Mouse (Mus musculus) lung, postnatal 36 days (tissue): ENCODE data around the gene Cd44.
A peak's percentile ranks its signal among the peaks of the same experiment; 100 is the strongest.

Experiments
- DNase-seq: peaks from one replicate; pipeline ENCODE4 v3.0.0; 2022; ENCODE audit warnings: mixed read lengths

Gene Cd44

GRCm38 (mm10) chr2:102868444-102868843 is 33.0 kb downstream of the Cd44 start:
- DNase-seq = no peak

DNA sequence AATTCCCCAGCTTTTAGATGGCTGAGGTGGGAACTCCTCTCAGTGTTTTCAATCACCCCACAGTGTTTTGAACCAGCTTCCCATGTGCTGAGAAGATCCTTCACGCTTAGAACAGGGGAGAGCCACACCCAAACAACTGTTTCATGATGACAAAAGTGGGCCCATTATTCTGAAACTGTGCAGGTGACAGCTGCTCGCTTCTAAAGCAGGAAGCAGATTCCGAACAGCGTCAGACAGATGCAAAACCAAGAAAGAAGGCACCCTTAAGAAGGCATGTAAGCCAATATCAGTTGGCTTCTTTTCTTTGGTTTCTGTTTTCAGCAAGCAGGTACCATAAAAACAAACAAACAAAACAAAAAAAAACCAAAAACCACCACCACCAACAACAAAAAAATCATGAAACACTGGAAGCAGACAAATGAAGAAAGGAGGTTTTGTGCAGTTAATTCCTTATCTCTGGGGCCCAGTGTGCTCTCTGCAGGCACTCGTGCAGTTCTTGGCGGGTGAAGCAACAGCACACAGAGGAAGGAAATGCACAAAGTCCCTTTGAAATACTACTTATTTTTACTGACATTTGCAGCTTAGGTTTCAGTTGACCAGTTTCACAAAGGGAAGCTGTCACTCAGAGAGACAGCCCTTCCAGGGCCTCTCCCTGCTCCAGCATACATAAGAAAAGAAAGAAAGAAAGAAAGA is 33.9 kb downstream of the Cd44 start:
- peak; percentile 55 for DNase-seq

DNA sequence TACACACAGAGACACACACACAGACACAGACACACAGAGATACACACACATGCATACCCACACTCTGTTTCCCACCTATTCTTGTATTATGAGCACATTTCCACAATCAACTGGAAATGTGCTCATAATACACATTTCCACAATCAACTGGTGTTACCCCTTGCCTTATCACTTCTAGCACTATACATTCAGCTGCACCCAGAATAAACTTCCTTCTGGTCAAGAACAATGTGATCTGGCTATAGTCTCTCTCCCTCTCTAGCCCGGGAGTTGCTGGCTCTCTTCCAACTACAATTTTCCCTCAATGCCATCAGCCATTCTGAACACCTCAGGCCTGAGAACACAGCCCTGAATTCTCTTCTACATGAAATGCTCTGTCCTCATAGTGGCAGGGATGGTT is 34.9 kb downstream of the Cd44 start:
- no peak for DNase-seq

GRCm38 (mm10) chr2:102865354-102865752 is 36.1 kb downstream of the Cd44 start:
- DNase-seq = no peak

GRCm38 (mm10) chr2:102864695-102865353 is 36.6 kb downstream of the Cd44 start:
- no peak for DNase-seq

DNA sequence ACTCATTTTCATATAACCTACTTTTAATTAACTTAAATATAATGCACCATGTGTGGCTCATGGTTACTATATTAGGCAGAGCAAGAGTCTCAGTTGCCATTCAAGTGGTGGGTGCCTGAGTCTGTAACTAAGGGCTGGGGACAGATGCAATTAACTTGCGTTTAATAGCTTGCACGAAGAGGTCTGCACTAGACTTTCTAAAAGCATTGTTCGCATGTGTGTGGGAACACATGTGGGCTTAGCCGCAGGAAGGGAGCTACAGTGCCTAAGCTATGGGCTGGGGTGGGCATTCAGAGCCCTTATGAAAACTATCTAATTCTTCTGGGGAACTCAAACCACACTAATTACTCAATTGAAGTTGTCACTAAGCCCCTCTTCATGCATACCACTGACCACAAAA is 37.4 kb downstream of the Cd44 start:
- no peak for DNase-seq

GRCm38 (mm10) chr2:102863583-102863982 is 37.9 kb downstream of the Cd44 start:
- no peak for DNase-seq

DNA sequence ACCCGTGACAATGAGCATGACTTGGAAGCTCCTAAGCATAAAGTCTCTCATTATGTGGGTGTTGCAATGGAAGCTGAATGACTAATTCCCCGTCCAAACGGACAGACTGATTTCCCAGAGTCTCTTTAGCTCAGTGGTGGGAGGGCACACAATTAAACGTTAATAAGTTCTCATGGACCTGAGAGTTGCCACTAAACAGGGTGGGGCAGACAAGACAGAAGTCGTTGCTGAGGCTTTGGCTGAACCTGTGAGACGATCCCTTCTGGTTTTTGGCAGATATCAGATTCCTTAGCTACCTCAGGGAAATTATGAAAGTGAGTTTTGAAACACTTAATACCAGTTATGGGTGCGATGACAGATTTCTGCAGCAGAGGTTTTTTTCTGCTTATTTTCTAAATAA is 38.8 kb downstream of the Cd44 start:
- no peak for DNase-seq

DNA sequence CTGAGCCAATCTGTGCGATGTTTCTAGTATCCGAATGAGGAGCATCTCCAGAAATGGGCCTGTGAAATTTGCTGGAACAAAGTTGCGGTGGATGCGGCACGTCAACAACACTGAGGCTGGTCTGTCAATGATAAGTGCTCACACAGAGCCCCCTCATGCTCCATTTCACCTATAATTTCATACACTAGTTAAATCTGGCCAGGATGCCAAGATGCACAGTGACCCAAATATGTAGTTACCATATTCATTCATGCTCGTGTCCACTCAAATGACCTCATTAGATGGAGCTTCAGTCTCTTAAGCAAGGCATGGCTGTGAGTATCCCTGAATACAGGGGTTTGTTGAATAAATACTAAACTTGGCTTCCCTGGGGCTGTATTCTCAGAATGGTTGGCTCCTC is 43.2 kb downstream of the Cd44 start:
- no peak for DNase-seq

- no peak for DNase-seq
Measured at GRCm38 (mm10) chr2:102853297-102853696, 48.2 kb downstream of the Cd44 start.

DNA sequence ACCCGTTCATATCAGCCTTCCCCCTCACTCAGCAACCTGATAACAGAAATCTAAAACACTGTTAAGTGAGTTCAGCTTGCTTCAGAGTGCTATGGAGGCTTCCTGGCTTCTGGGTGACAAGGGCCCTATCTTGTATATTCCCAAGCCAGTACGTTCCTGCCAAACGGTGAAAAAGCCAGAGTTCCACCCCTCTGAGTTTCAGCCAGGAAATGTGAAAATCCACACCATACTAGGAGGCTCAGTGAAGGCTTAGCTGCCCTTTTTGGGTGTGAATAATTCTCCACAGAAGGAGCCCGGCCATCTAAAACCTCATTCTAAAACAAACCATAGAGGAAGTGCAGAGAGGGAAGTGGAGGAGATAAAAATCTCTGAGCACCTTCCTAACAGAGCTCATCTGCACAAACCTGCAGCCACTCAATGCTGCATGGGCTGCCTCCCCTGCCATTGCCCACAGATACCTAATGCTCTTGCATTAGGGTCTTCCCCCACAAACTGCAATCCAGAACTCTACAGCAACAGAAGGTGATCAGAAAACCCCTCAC is 49.5 kb downstream of the Cd44 start:
- no peak for DNase-seq

GRCm38 (mm10) chr2:102850026-102850425 is 51.4 kb downstream of the Cd44 start:
- DNase-seq = no peak

GRCm38 (mm10) chr2:102848811-102849433 is 52.5 kb downstream of the Cd44 start:
- no peak for DNase-seq

DNA sequence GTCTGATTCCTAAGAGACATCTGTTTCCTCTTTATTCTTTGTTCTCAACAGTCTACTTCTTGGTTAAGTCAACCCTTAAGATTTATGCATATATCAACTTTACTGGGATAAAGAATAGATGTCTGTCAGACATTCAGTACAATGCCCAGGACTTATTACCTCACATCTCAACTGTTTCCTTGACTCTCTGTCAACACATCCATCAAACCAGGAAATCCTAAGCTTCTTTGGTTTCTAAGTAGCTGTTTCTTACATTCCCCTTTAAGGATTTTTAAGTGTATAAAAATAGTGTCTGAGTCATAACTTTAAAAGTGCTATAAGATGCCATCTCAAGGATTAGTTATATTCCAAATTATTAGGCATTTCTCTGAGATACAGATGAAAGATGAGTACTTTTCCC is 60.2 kb downstream of the Cd44 start:
- no peak for DNase-seq

- no peak for DNase-seq
Measured at GRCm38 (mm10) chr2:102838179-102838578, 63.3 kb downstream of the Cd44 start.

GRCm38 (mm10) chr2:102831547-102831946 is 69.9 kb downstream of the Cd44 start:
- DNase-seq = no peak

- DNase-seq = peak; percentile 79
Measured at GRCm38 (mm10) chr2:102829201-102829600, 72.3 kb downstream of the Cd44 start.

DNA sequence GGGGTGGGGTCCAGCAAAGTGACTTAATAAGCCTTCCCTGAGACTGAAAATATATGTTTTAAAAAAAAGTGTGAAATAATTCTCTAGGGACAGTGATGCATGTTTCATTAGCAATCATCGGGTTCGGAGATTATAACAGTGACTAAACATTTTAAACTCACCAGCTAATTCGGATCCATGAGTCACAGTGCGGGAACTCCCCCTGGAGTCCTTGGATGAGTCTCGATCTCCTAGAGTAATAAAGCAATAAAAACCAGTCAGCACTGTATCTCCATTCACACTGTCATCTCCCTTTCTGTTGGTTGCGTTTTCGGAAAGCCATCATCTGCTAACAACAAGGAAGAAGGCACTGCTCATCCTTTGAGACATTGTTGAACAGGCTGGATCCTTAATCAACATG is 73.1 kb downstream of the Cd44 start:
- DNase-seq = no peak

- DNase-seq = no peak
Measured at GRCm38 (mm10) chr2:102827841-102828240, 73.6 kb downstream of the Cd44 start.

DNA sequence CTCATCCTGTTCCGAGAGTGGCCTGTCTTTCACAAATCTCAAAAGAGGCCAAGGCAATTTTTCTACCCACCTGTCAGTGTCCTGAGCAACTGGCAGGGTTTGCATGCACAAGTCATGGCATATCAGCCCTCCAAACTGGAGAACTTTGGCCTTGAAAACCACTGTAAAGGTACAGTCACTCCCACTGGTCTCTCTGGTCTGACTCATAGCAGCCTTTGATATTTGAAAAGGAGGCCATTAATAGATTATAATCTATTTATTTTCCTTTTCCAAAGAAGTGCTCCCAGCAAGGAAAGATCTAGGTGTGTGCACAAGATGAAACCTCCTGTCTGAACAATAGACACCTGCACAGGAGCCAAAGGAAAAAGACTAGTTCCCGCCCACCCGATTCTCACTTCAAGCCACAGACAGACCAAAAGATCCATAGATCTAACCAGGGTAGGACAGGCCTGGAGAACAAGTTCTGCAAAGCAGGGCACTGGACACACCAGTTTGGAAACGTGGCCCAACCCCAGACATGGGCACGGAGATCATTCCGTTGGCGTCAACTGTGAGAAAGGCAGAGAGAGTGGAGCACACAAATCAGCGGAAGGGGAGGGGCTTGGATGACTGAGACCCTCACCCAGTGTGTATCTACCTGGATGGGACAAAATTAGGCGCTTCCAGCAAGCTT is 75.4 kb downstream of the Cd44 start:
- no peak for DNase-seq

DNA sequence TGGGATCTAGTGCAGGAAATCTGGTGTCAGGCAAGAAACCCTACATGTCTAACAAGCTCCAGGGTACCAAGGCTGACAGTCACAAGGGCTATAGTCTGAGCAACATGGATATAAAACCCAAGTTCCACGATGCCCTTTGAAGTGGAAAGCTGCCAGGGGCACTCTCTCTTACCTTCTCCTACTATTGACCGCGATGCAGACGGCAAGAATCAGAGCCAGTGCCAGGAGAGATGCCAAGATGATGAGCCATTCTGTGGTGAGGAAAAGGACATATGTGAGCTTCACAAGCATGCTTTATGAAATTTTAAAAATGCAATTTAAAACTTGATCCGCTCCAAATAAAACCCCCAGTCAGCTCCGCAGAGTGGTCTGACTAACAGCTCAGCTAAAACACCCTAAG is 79.4 kb downstream of the Cd44 start:
- DNase-seq = no peak

GRCm38 (mm10) chr2:102820790-102821189 is 80.7 kb downstream of the Cd44 start:
- no peak for DNase-seq

DNA sequence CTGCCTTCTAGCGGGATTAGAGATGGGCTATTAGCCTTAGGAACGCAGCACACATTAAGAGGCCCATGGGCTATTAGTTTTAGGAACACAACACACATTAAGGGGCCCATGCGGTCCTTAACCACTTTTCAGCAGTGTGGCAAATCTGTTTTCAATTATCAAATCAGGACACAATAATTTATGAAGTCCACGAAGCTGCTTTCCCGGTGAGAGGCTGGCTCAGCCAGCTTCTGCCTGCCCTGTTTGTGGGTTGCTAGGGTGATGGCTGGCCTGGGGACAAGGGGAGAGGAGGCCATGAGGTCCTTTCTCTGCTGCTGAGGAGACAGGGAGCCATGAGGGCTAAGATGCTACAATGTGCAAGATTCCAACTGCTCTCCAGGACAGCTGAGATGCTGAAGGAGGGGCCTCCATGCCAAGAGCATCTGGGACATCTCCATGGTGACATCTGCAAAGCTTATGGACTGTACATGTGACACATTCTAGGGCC is 81.2 kb downstream of the Cd44 start:
- peak; percentile 43 for DNase-seq
